Mouse (Mus musculus) brain, adult 10 weeks (tissue): ENCODE results near the gene Atp5f1. TPM values are rescaled to one million over a fixed set of nuclear protein-coding genes. Genes with fewer than 3 reads are reported as not detected.

ENCODE experiments used
- polyA plus RNA-seq: library from polyadenylated mRNA; stranded (reverse); fragments of 350-450 nt; fragmentation: Illumina TruSeq; extraction: RNeasy Lipid Tissue Mini Kit (QIAGEN cat#74804); gene quantifications from one replicate; pipeline ENCODE4 v1.2.3, GENCODE M21; 2015; ENCODE audit warnings: low read depth, low replicate concordance

The Atp5f1 gene
- polyA plus RNA-seq = 553 TPM

GRCm38 (mm10) chr3:105959999-105960398 lies at the start of gene Atp5f1:
TSS of gene Atp5f1 (minus strand) at chr3:105960099.

GRCm38 (mm10) chr3:105973411-105973810 lies 13.5 kb upstream of the Atp5f1 start, which contains the start of gene Ovgp1:
TSS of gene Ovgp1 (plus strand) at chr3:105973711.

GRCm38 (mm10) chr3:105958974-105959580 lies 822 bp downstream of the Atp5f1 start, which contains the start of gene Wdr77:
TSS of gene Wdr77 (plus strand) at chr3:105959369.

GRCm38 (mm10) chr3:105932240-105933071 lies 27.4 kb downstream of the Atp5f1 start, which contains the start of gene I830077J02Rik:
TSS of gene I830077J02Rik (minus strand) at chr3:105932664.

Other genes starting within 250 kb of the Atp5f1 start
- 106 TPM for gene Rap1a, start 158.8 kb downstream of the Atp5f1 start, polyA plus RNA-seq
- gene Adora3, start 89.2 kb downstream of the Atp5f1 start, polyA plus RNA-seq = 1.6 TPM
- gene Tmigd3, start 89.2 kb downstream of the Atp5f1 start, polyA plus RNA-seq = not detected
- 2.8 TPM for gene I830077J02Rik, start 27.4 kb downstream of the Atp5f1 start, polyA plus RNA-seq
- gene Wdr77, start 730 bp downstream of the Atp5f1 start, polyA plus RNA-seq = 44.4 TPM
- 5.3 TPM for gene Ovgp1, start 13.6 kb upstream of the Atp5f1 start, polyA plus RNA-seq
- 3.2 TPM for gene Pifo, start 54.5 kb upstream of the Atp5f1 start, polyA plus RNA-seq
- gene Chil5, start 72.7 kb upstream of the Atp5f1 start, polyA plus RNA-seq = not detected
- 2.3 TPM for gene Chia1, start 153.1 kb upstream of the Atp5f1 start, polyA plus RNA-seq
- gene Chil3, start 207.5 kb upstream of the Atp5f1 start, polyA plus RNA-seq = 0.73 TPM